Mouse (Mus musculus) embryo, embryonic 11 days (tissue): ENCODE results near the gene Trip12.

ENCODE experiments used
- DNase-seq: peaks from one replicate; pipeline ENCODE4 v3.0.0-alpha.2; 2015

Trip12 gene

GRCm38 (mm10) chr1:84859597-84859996 lies 19.3 kb upstream of the Trip12 start:
- DNase-seq = no peak

GRCm38 (mm10) chr1:84855756-84856155 lies 15.4 kb upstream of the Trip12 start:
- DNase-seq = no peak

GRCm38 (mm10) chr1:84854966-84855365 lies 14.7 kb upstream of the Trip12 start:
- no peak for DNase-seq

DNA sequence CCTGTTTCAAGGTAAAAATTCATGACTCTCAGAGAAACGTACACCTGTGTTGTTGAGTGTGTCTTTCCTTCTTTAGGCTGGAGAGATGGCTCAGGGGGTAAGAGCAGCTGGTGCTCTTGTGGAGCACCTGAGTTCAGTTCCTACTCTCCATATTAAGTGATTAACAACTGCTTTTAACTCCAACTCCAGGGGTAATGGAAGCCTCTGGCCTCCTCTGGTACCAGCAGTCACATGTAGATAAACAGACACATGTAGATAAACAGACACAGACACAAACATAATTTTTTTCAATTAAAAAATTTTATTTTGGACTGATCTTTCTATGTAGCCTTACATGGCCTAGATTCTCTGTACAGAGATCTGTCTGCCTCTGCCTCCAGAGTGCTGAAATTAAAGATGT lies 13.4 kb upstream of the Trip12 start:
- no peak for DNase-seq

DNA sequence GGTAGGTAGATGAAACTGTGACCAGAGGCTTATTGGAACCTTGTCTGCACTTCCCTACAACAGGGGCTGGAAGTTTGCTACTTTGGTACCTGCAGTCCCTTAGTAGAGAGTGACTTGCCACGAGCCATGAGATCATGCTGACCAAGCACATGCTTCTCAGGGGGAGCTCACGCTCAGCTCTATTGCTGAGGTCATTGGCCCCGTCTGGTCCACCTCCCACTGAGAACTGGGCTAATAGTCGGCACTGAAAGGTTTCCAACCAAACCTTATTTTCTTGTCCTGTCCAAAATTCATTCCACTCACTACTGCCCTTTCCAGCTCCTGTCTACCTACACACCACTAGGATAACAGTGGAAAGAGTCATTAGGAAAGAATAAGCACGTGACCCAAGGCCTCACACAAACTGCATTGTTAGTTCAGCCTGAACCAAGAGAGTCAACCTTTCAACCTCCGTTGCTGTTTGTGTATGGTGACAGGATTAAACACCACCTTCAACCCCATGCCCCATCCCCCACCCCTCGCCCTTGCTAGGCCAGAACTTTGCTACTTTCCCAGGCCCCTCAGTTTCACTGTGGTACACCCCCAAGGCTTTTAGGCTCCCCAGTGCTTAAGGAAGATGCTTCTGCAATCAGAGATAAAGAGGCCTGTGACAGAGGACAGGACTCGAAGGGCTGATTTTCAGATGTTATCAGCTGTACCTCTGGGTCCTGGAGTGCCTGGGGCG lies 11.4 kb upstream of the Trip12 start:
- DNase-seq = no peak

DNA sequence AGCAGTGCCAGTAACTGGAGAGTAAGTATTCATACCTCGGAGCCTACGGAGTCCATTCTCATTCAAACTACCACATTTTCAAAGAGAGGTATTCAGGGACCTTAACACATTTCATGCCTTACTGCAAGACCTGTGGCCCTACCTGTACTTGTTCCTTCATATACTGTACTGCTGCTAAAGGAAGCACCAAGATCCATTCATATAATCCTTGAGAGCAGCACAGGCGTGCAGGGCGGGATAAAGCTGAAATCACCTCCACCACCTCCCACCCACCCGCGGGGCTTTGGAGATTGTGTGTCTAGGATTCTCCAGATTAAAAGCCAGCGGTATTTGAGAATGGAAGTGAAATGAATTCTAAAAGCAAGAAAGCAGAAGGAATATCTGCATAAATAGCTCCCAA lies 10.2 kb upstream of the Trip12 start:
- DNase-seq = no peak

DNA sequence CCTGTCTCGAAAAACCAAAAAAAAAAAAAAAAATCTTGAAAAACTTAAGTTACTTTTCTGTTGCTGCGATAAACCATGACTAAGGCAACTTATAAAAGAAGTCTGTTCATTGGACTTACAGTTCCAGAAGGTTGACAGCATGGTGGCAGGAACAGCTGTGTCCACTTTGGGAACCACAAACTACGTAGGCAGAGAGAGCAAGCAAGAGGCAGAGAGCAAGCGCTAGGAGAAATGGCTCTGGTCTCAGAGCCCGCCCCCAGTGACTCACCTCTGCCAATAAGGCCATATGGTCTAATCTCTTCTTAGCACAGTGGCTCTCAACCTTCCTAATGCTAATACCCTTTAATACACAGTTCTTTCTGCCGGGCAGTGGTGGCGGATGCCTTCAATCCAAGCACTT lies 9.5 kb upstream of the Trip12 start:
- DNase-seq = no peak

GRCm38 (mm10) chr1:84848801-84849455 lies 8.6 kb upstream of the Trip12 start:
- DNase-seq = no peak

GRCm38 (mm10) chr1:84848335-84848734 lies 8.0 kb upstream of the Trip12 start:
- DNase-seq = no peak

DNA sequence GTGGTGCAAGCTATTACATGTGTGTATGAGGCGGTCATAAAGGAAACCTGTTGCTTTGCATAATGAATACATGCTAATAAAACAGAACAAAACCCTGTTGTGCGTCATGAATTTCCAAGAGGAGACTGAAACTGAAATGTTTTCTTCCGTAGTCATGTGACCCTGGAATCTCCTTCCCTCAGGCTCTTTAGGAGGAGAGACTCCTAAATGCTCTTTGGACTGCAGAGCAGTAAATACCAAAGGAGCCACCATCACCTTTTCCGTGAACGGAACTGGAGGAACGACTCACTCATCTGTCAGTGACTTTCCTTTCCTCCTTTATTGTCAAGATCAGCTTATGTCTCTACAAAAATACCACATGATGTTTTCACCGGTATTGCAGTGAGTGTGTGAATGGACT lies 7.4 kb upstream of the Trip12 start:
- no peak for DNase-seq

DNA sequence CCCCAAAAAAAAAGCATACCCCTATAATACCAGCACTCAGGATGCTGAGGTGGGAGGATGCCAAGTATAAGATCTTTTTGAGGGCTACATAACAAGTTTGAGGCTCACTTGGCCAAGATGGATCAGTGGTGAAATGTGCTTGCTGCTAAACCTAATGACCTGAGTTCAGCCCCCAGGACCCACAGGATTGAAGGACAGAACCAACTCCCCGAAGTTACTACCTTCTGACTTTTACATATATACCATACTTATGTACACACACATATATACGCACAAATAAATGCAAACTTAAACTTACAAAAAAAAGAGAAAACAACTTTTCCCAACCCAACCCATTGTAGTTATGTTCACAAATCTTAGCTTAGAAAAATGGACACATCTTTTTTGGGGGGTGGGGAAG lies 3.0 kb upstream of the Trip12 start:
- no peak for DNase-seq

- no peak for DNase-seq
Observed at GRCm38 (mm10) chr1:84841061-84841460, 745 bp upstream of the Trip12 start.

DNA sequence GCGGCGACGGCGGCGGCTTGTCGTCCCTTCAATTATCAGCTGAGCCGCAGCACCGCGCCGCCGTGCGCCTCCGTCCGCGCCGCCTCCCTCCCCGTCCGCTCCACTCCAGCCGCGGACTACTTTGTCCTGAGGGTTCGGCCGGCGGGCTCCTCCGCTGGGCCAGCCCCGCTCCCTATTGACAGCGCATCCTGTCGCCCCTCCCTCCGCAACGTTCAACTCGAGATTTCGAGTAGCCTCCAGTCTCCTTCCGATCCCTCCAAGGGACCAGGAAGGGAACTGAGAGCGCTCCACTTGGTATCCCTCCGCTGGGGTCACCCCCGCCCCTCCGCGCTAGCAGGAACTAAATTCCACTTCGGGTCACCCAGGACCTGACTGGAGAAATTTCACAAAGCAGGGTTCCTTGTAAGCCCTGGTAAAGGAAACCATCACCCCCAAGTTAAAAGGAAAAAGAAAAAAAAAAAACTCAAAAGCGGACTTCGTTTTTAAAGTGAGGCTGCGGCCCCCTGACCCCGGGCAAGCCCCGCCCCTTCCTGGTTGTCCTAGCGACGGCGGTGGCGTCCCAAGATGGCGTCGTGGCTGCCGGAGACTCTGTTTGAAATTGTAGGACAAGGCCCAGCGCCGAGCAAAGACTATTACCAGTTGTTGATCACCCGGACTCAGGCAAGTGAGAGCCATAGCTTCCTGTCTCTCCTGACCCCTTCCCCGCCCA lies 853 bp downstream of the Trip12 start, which contains the start of gene Fbxo36:
TSS of gene Fbxo36 (plus strand) at position 533 of the 709 bp plus-strand sequence.
- peak; percentile 96 for DNase-seq

GRCm38 (mm10) chr1:84838621-84839151 lies 1.6 kb downstream of the Trip12 start:
- peak; percentile 82 for DNase-seq

DNA sequence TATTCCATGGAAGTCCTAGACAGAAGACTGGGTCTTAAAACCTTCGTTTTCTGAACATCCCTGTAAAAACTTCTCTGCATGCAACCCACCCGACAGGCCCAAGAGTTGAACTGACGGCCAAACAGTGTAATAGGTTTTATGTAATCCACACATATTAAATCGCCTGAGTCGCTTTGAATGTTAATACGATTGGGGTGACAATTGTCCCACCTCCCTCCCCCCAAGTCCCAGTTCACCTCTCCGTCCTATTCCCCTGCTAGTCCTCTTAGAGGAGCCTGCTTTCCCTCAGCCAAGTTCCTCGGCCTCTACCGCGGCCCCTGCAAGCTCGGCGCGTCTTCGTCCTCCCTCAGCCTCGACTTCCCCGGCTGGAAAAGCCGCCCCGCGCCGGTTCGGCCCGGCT lies 2.2 kb downstream of the Trip12 start:
- DNase-seq = no peak

DNA sequence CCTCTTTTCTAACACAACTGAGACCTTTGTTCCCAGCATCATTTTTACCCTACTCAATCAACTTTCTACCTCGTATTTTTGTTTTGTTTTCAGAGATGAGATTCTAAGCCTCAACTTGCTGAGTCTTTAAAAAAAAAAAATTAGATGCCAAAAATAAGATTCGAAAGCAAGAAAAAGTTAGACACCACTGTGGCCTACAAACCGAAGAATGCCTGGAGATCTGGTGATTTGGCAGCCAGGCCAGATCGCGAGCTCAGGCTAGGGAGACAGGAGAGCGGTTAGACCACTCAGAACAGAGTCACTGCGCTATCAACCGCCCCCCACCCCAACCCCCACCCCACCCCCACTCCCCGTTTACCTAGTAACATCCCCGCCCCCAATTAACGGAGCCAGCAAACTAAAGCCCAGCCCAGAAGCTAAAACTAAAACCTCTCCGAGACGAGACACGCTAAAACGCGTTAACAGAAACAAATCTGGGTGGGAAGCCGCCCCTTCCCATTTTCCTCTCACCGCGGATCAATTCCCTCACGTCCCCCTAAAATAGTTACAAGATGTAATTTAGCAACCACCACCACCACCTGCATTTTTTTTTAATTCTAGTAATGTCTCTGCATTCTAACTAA lies 2.7 kb downstream of the Trip12 start:
- DNase-seq = peak; percentile 13

DNA sequence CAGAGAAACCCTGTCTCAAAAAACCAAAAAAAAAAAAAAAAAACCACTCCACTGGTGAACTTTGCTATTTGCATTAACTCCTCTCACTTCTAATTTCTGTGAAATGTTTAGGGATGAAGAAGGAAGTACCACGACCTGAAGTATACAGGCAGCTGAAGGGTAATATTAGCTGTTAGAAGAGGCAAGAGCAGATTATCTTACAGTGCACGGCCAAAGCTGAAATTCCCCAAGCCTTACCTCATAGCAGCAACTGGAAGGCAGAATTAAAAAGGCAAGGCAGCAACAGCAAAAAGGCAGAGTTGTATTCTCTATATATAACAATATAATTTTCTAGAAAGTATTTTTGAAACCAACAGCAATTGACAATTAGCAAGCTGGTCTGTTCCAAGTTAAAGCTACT lies 15.2 kb downstream of the Trip12 start:
- DNase-seq = no peak

- DNase-seq = no peak
Observed at GRCm38 (mm10) chr1:84817596-84817995, 22.7 kb downstream of the Trip12 start.

GRCm38 (mm10) chr1:84803788-84804187 lies 36.5 kb downstream of the Trip12 start:
- DNase-seq = no peak

DNA sequence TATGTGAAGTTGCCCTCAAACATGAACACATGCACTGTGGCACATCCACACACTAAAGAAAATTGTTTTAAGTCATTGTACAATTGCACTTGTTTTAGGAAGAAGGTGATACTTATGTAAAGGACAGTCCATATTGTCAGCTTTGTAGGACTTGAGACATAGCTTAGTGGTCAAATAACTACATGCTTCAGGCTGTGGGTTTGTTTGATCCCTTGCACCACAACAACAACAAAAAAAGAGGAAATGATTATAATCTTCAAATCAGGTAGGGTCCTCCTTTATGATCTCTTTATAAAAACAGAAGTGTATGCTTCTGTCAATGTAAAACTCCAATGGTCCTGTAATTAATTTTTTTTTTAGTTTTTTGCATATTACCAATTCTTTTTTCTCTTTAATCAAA lies 41.1 kb downstream of the Trip12 start:
- DNase-seq = no peak

DNA sequence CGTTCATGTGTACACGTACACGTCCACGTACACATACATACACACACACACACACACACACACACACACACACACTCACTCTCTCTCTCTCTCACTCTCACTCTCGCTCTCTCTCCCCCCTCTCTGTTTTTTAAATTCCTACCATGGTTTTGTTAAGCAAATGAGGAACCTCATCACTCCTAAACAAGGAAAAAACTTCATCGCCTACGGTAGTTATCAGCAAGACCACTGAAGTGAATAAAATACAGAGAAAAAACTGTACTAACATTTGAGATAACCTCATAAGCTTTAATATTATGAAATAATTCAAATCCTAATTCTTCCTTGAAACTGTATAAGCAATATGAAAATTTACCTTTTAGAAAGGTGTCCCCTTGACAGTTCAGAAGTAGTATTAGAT lies 45.0 kb downstream of the Trip12 start:
- DNase-seq = no peak

- DNase-seq = no peak
Observed at GRCm38 (mm10) chr1:84791393-84791792, 48.9 kb downstream of the Trip12 start.

- no peak for DNase-seq
Observed at GRCm38 (mm10) chr1:84780630-84781029, 59.7 kb downstream of the Trip12 start.
